In the genomic region with DNA sequence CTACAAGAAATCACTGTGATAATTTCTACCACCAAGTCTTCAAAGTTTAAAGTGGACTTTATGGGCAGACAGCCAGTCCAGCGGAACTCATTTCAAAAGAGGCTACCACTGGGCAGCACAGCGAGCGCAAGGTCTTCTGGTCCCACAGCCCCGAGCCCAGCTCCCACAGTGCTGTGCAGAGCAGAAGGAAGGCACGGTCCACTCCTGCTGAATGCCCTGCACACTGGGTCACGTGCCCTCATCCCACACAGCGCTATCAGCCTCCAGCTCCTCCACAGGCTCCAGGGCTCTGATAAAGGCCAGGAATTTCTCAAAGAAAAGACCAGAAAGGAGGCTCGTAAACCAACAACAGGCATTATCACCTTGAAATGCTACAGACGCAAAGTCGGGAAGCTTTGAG, we compare ENCODE assay signal across 18 mouse cellular contexts.
DNase-seq lines count a peak whose midpoint lies in the region; ATAC-seq and TF ChIP-seq lines count a peak whose summit lies in the region.
"Had no signal": no experiment of that assay in that cellular context is flagged by ENCODE, and none has a peak within 500 bp of the region (broad histone marks: within the 10 kb centered on the region; RNA-seq: fewer than 3 reads in every experiment).

No protein-coding gene starts in this region.

- peaks cover 49% of the 10 kb centered on the region for H3K4me1 ChIP-seq in intestine, embryonic 16.5 days (ENCODE audit: control insufficient read depth, insufficient read depth, low read length)
- H3K4me1 ChIP-seq in intestine, embryonic 15.5 days (replicated peaks), result peaks cover 43% of the 10 kb centered on the region
- peaks cover 16% of the 10 kb centered on the region for H3K4me1 ChIP-seq in stomach, embryonic 15.5 days
- 0 out of 2 replicates have a peak, but pooled peaks cover 2% of the 10 kb centered on the region for H3K4me1 ChIP-seq in stomach, postnatal 0 days (replicated peaks; ENCODE audit: control insufficient read depth, insufficient read depth)
- H3K4me1 ChIP-seq in hindbrain, embryonic 10.5 days (replicated peaks), result peaks cover 33% of the 10 kb centered on the region

- no peaks in the 10 kb centered on the region for H3K27me3 ChIP-seq in intestine, embryonic 16.5 days (replicated peaks; ENCODE audit: control insufficient read depth, insufficient read depth, low read length)
- H3K27me3 ChIP-seq in intestine, embryonic 15.5 days (replicated peaks), result no peaks in the 10 kb centered on the region
- no peaks in the 10 kb centered on the region for H3K27me3 ChIP-seq in stomach, embryonic 15.5 days (replicated peaks)
- H3K27me3 ChIP-seq in stomach, postnatal 0 days (ENCODE audit: control insufficient read depth, insufficient read depth, low read length), result no peaks in the 10 kb centered on the region
- H3K27me3 ChIP-seq in hindbrain, embryonic 10.5 days (ENCODE audit: insufficient read depth, poor library complexity, severe bottlenecking), result no peaks in the 10 kb centered on the region
- H3K27me3 ChIP-seq: embryonic facial prominence, embryonic 13.5 days had no signal

- no peak overlapping the region for H3K4me2 ChIP-seq in intestine, embryonic 16.5 days (ENCODE audit: low read depth, low read length)
- no peak overlapping the region for H3K4me2 ChIP-seq in intestine, embryonic 15.5 days (replicated peaks)
- no peak overlapping the region for H3K4me2 ChIP-seq in stomach, embryonic 15.5 days
- H3K4me2 ChIP-seq in stomach, postnatal 0 days (replicated peaks; ENCODE audit: low read depth), result no peak overlapping the region
- H3K4me2 ChIP-seq: embryonic facial prominence, embryonic 13.5 days had no signal

- H3K4me3 ChIP-seq in intestine, embryonic 16.5 days (ENCODE audit: low read length), result no peak overlapping the region
- H3K4me3 ChIP-seq in intestine, embryonic 15.5 days (replicated peaks), result no peak overlapping the region
- H3K4me3 ChIP-seq in stomach, embryonic 15.5 days (replicated peaks), result no peak overlapping the region
- no peak overlapping the region for H3K4me3 ChIP-seq in stomach, postnatal 0 days (ENCODE audit: low read depth, low read length)
- H3K4me3 ChIP-seq in hindbrain, embryonic 10.5 days, result no peak overlapping the region
- H3K4me3 ChIP-seq: embryonic facial prominence, embryonic 13.5 days; forebrain, embryonic 10.5 days; midbrain, embryonic 10.5 days had no signal

- WGBS in intestine, embryonic 16.5 days, result 65% methylated on average over 10 of the region's 10 CpGs
- 64% methylated on average over 10 of the region's 10 CpGs for WGBS in intestine, embryonic 15.5 days
- 74% methylated on average over 10 of the region's 10 CpGs for WGBS in stomach, embryonic 15.5 days
- 78% methylated on average over 10 of the region's 10 CpGs for WGBS in stomach, postnatal 0 days
- WGBS in hindbrain, embryonic 10.5 days, result 68% methylated on average over 10 of the region's 10 CpGs

- peak; percentile 36; the same call in 1 of the 2 replicates for ATAC-seq in intestine, embryonic 16.5 days
- ATAC-seq in intestine, embryonic 15.5 days, result no peak; the same call in 1 of the 2 replicates
- ATAC-seq in stomach, embryonic 15.5 days (ENCODE audit: insufficient read depth, low FRiP score, low read depth), result no peak
- no peak for ATAC-seq in stomach, postnatal 0 days (ENCODE audit: low FRiP score, low TSS enrichment)
- ATAC-seq: CD4-positive, CD25-positive, alpha-beta regulatory T cell, adult 4 months; inflammation-experienced regulatory T-cells, adult 6 months had no signal

- no peak overlapping the region for H3K9ac ChIP-seq in intestine, embryonic 16.5 days (ENCODE audit: low read depth, low read length)
- no peak overlapping the region for H3K9ac ChIP-seq in intestine, embryonic 15.5 days
- no peak overlapping the region for H3K9ac ChIP-seq in stomach, embryonic 15.5 days
- no peak overlapping the region for H3K9ac ChIP-seq in stomach, postnatal 0 days (ENCODE audit: low read length)
- H3K9ac ChIP-seq: embryonic facial prominence, embryonic 13.5 days had no signal

- TF ChIP-seq EP300 in stomach, postnatal 0 days (optimal IDR thresholded peaks at IDR 0.05), result no peak

- peak overlapping the region; percentile 43; the same call in 1 of the 2 replicates for H3K27ac ChIP-seq in intestine, embryonic 16.5 days (ENCODE audit: low read length)
- no peak overlapping the region for H3K27ac ChIP-seq in intestine, embryonic 15.5 days
- peak overlapping the region; percentile 26; the same call in 1 of the 2 replicates for H3K27ac ChIP-seq in stomach, embryonic 15.5 days
- H3K27ac ChIP-seq in stomach, postnatal 0 days (replicated peaks), result no peak overlapping the region
- H3K27ac ChIP-seq in hindbrain, embryonic 10.5 days, result no peak overlapping the region
- H3K27ac ChIP-seq: embryonic facial prominence, embryonic 13.5 days; forebrain, embryonic 10.5 days; midbrain, embryonic 10.5 days had no signal

- no peaks in the 10 kb centered on the region for H3K9me3 ChIP-seq in intestine, embryonic 16.5 days (ENCODE audit: control insufficient read depth, low read length)
- no peaks in the 10 kb centered on the region for H3K9me3 ChIP-seq in intestine, embryonic 15.5 days
- H3K9me3 ChIP-seq in stomach, embryonic 15.5 days, result no peaks in the 10 kb centered on the region
- no peaks in the 10 kb centered on the region for H3K9me3 ChIP-seq in stomach, postnatal 0 days (ENCODE audit: control insufficient read depth, low read length)
- no peaks in the 10 kb centered on the region for H3K9me3 ChIP-seq in hindbrain, embryonic 10.5 days
- H3K9me3 ChIP-seq: embryonic facial prominence, embryonic 13.5 days; forebrain, embryonic 10.5 days; midbrain, embryonic 10.5 days had no signal

- no peak for DNase-seq in stomach, postnatal 0 days (ENCODE audit: low spot score)
- peak; percentile 64 for DNase-seq in kidney, postnatal 10 days
- DNase-seq in layer of hippocampus, adult 8-10 months (ENCODE audit: low spot score in 2 of 2), result no peak
- no peak for DNase-seq in hindbrain, embryonic 10.5 days (ENCODE audit: low spot score)
- DNase-seq: adrenal gland, postnatal 25 days; cerebellum, postnatal 25 days; left cerebral cortex, postnatal 4 days; lung, adult 2 months; right cerebral cortex, postnatal 4 days; thymus, postnatal 36 days had no signal

- H3K36me3 ChIP-seq in intestine, embryonic 16.5 days (ENCODE audit: control insufficient read depth, insufficient read depth, low read length), result 0 out of 2 replicates have a peak, but pooled peaks cover 4% of the 10 kb centered on the region
- no peaks in the 10 kb centered on the region for H3K36me3 ChIP-seq in intestine, embryonic 15.5 days
- H3K36me3 ChIP-seq in stomach, embryonic 15.5 days, result 0 out of 2 replicates have a peak, but pooled peaks cover 3% of the 10 kb centered on the region
- H3K36me3 ChIP-seq in stomach, postnatal 0 days (ENCODE audit: control insufficient read depth, insufficient read depth, low read length), result no peaks in the 10 kb centered on the region
- H3K36me3 ChIP-seq in hindbrain, embryonic 10.5 days, result peaks cover 47% of the 10 kb centered on the region

- no peak for TF ChIP-seq CTCF in stomach, postnatal 0 days (IDR thresholded peaks at IDR 0.05; ENCODE audit: low read depth)

Comparison
In these comparisons a context has a peak if more than half of its experiments do, and no peak if none do; other contexts are left out.
1. H3K27ac ChIP-seq: peak in intestine, embryonic 16.5 days (single experiment) and stomach, embryonic 15.5 days (single experiment); none in intestine, embryonic 15.5 days (single experiment), stomach, postnatal 0 days (single experiment) and hindbrain, embryonic 10.5 days (single experiment).